Comparison of ENCODE assay signal across 18 mouse cellular contexts in the genomic region with DNA sequence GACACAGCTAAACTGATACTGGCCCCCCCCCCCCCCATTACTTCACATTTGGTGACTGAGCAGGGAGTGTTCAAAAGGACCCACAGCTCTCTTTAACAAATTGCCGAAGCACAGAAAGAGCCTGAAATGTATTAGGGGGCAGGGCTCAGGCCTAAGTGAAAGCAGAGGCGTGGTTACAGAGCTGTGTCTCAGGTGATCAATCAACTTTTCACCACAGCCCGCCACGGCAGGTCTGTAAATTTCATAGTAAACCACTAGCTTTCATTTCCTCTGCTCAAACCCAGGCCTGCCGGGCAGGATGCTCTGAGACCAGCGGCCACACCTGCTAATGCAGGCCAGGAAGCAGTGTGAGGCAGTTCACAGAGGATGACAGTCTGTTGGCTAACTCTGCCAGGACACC.
A peak's percentile ranks its signal among the peaks of the same experiment; 100 is the strongest.
DNase-seq lines count a peak whose midpoint lies in the region; ATAC-seq and TF ChIP-seq lines count a peak whose summit lies in the region.
"Had no signal": no experiment of that assay in that cellular context is flagged by ENCODE, and none has a peak within 500 bp of the region (broad histone marks: within the 10 kb centered on the region; RNA-seq: fewer than 3 reads in every experiment).

No protein-coding gene starts in this region.

- H3K4me2 ChIP-seq in limb, embryonic 13.5 days (replicated peaks), result no peak overlapping the region
- no peak overlapping the region for H3K4me2 ChIP-seq in midbrain, embryonic 13.5 days (replicated peaks)
- H3K4me2 ChIP-seq in hindbrain, postnatal 0 days (ENCODE audit: low read depth, low read length), result no peak overlapping the region
- H3K4me2 ChIP-seq: liver, embryonic 15.5 days; neural tube, embryonic 13.5 days had no signal

- H3K4me3 ChIP-seq in limb, embryonic 13.5 days, result no peak overlapping the region
- no peak overlapping the region for H3K4me3 ChIP-seq in midbrain, embryonic 13.5 days (replicated peaks)
- no peak overlapping the region for H3K4me3 ChIP-seq in hindbrain, postnatal 0 days (ENCODE audit: low read length)
- H3K4me3 ChIP-seq: liver, embryonic 15.5 days; neural tube, embryonic 13.5 days had no signal

- peak; percentile 29 for ATAC-seq in CD4-positive, CD25-positive, alpha-beta regulatory T cell, adult 4 months
- peak; percentile 61 for ATAC-seq in granulocyte monocyte progenitor cell, adult 5-6 weeks (replicated peaks; ENCODE audit: poor library complexity, severe bottlenecking)
- peak; percentile 71; the same call in 1 of the 2 replicates for ATAC-seq in limb, embryonic 13.5 days (ENCODE audit: low FRiP score, low read depth)
- no peak for ATAC-seq in midbrain, embryonic 13.5 days
- no peak for ATAC-seq in hindbrain, postnatal 0 days

- WGBS in limb, embryonic 13.5 days, result 4% methylated on average over 6 of the region's 6 CpGs
- WGBS in midbrain, embryonic 13.5 days, result 81% methylated on average over 6 of the region's 6 CpGs
- WGBS in hindbrain, postnatal 0 days, result 76% methylated on average over 6 of the region's 6 CpGs

- DNase-seq in A20 (ENCODE audit: low read depth, low spot score), result peak; percentile 93
- no peak for DNase-seq in Muller cell, postnatal 12 days (ENCODE audit: inconsistent ontology term)
- no peak for DNase-seq in thymus, postnatal 10 days (ENCODE audit: low spot score in 2 of 2)
- no peak for DNase-seq in hindbrain, postnatal 0 days (ENCODE audit: low spot score)
- DNase-seq: adrenal gland, postnatal 10 days; cerebellum, adult 11-12 months; gastrocnemius, postnatal 14 days; heart, postnatal 14 days; left cerebral cortex, postnatal 4 days; lung, postnatal 10 days; right cerebral cortex, postnatal 25 days had no signal

- H3K27ac ChIP-seq in limb, embryonic 13.5 days, result no peak overlapping the region
- H3K27ac ChIP-seq in midbrain, embryonic 13.5 days, result no peak overlapping the region
- no peak overlapping the region for H3K27ac ChIP-seq in hindbrain, postnatal 0 days
- H3K27ac ChIP-seq: kidney, postnatal 0 days; liver, embryonic 15.5 days; neural tube, embryonic 13.5 days had no signal

- peaks cover 16% of the 10 kb centered on the region for H3K4me1 ChIP-seq in limb, embryonic 13.5 days
- peaks cover 7% of the 10 kb centered on the region for H3K4me1 ChIP-seq in midbrain, embryonic 13.5 days (replicated peaks)
- no peaks in the 10 kb centered on the region for H3K4me1 ChIP-seq in hindbrain, postnatal 0 days (ENCODE audit: insufficient read depth, low read length)
- H3K4me1 ChIP-seq: liver, embryonic 15.5 days had no signal

- no peaks in the 10 kb centered on the region for H3K9me3 ChIP-seq in limb, embryonic 13.5 days
- no peaks in the 10 kb centered on the region for H3K9me3 ChIP-seq in midbrain, embryonic 13.5 days
- no peaks in the 10 kb centered on the region for H3K9me3 ChIP-seq in hindbrain, postnatal 0 days (ENCODE audit: low read length)
- H3K9me3 ChIP-seq: liver, embryonic 15.5 days; neural tube, embryonic 13.5 days had no signal

- TF ChIP-seq CTCF in hindbrain, postnatal 0 days (IDR thresholded peaks at IDR 0.05; ENCODE audit: low read depth), result no peak

- peaks cover 18% of the 10 kb centered on the region; the same call in 1 of the 2 replicates for H3K27me3 ChIP-seq in limb, embryonic 13.5 days
- H3K27me3 ChIP-seq in midbrain, embryonic 13.5 days, result no peaks in the 10 kb centered on the region
- H3K27me3 ChIP-seq in hindbrain, postnatal 0 days (ENCODE audit: insufficient read depth, low read length), result no peaks in the 10 kb centered on the region
- H3K27me3 ChIP-seq: liver, embryonic 15.5 days; neural tube, embryonic 13.5 days had no signal

- no peak overlapping the region for H3K9ac ChIP-seq in limb, embryonic 13.5 days
- H3K9ac ChIP-seq in midbrain, embryonic 13.5 days (replicated peaks), result no peak overlapping the region
- H3K9ac ChIP-seq in hindbrain, postnatal 0 days (replicated peaks; ENCODE audit: low read length), result no peak overlapping the region
- H3K9ac ChIP-seq: liver, embryonic 15.5 days; neural tube, embryonic 13.5 days had no signal

- peaks cover 5% of the 10 kb centered on the region for H3K36me3 ChIP-seq in limb, embryonic 13.5 days
- 0 out of 2 replicates have a peak, but pooled peaks cover 5% of the 10 kb centered on the region for H3K36me3 ChIP-seq in midbrain, embryonic 13.5 days
- H3K36me3 ChIP-seq in hindbrain, postnatal 0 days (ENCODE audit: insufficient read depth, low read length), result peaks cover 5% of the 10 kb centered on the region; the same call in 1 of the 2 replicates

Comparison
In these comparisons a context has a peak if more than half of its experiments do, and no peak if none do; other contexts are left out.
1. ATAC-seq: peak in CD4-positive, CD25-positive, alpha-beta regulatory T cell, adult 4 months (single experiment), granulocyte monocyte progenitor cell, adult 5-6 weeks (single experiment) and limb, embryonic 13.5 days (single experiment); none in midbrain, embryonic 13.5 days (single experiment) and hindbrain, postnatal 0 days (single experiment).